Mouse (Mus musculus) ES-E14 (cell line): Measurements from ENCODE around the gene Dpysl5. TPM values are rescaled to one million over a fixed set of nuclear protein-coding genes. Genes with fewer than 3 reads are reported as not detected.

Source experiments
- DNase-seq: peaks from one replicate; pipeline ENCODE4 v3.0.0-alpha.2; 2013; ENCODE audit warnings: low read depth, low spot score
- H3K27ac ChIP-seq: 2 replicates; pipeline ENCODE4 v1.5.1; 2012; ENCODE audit warnings: low read depth, mild to moderate bottlenecking, low read length, moderate library complexity, mixed read lengths; ENCODE audit not compliant: poor library complexity, insufficient read depth, severe bottlenecking
- H3K36me3 ChIP-seq: 2 replicates; pipeline ENCODE4 v1.6.1; 2012; ENCODE audit warnings: mild to moderate bottlenecking, low read length, moderate library complexity, mixed read lengths; ENCODE audit not compliant: control insufficient read depth, poor library complexity, insufficient read depth, severe bottlenecking
- H3K4me1 ChIP-seq, 2 experiments: fragments of 150-350 bp in 1 of 2; sonication (generic) in 1 of 2; 2 replicates each; pipeline ENCODE4 v1.6.1; 2012; ENCODE audit warnings: low read length in 2 of 2, mild to moderate bottlenecking in 1 of 2, mixed read lengths in 1 of 2; ENCODE audit not compliant: control insufficient read depth in 2 of 2, insufficient read depth in 2 of 2, poor library complexity in 1 of 2
- H3K4me3 ChIP-seq, 2 experiments: fragments of 150-350 bp in 1 of 2; sonication (generic) in 1 of 2; 2 replicates each; pipeline ENCODE4 v1.5.1; 2012; ENCODE audit warnings: low read length in 2 of 2, low read depth in 1 of 2, mild to moderate bottlenecking in 1 of 2, mixed read lengths in 1 of 2; ENCODE audit not compliant: insufficient read depth in 1 of 2, poor library complexity in 1 of 2, severe bottlenecking in 1 of 2
- H3K9ac ChIP-seq: 2 replicates; pipeline ENCODE4 v1.6.1; 2012; ENCODE audit warnings: low read depth, mild to moderate bottlenecking, low read length, mixed read lengths; ENCODE audit not compliant: poor library complexity, insufficient read depth, severe bottlenecking
- H3K9me3 ChIP-seq: fragments of 150-350 bp; sonication (generic); 2 replicates; pipeline ENCODE4 v1.6.1; 2012; ENCODE audit warnings: low read depth, mild to moderate bottlenecking, low read length; ENCODE audit not compliant: control insufficient read depth, insufficient read depth
- CHD2 ChIP-seq: IDR thresholded peaks from 2 replicates; pipeline ENCODE4 v1.6.1; 2014; ENCODE audit warnings: mild to moderate bottlenecking, low read depth, low read length, inconsistent platforms
- HCFC1 ChIP-seq: IDR thresholded peaks from 2 replicates; pipeline ENCODE4 v1.6.1; 2012; ENCODE audit warnings: low read length, inconsistent platforms, borderline replicate concordance; ENCODE audit not compliant: insufficient read depth
- MAFK ChIP-seq: IDR thresholded peaks from 2 replicates; pipeline ENCODE4 v1.6.1; 2014; ENCODE audit warnings: mild to moderate bottlenecking, low read depth, low read length, inconsistent platforms; ENCODE audit not compliant: insufficient read depth
- ZC3H11A ChIP-seq: IDR thresholded peaks from 2 replicates; pipeline ENCODE4 v1.6.1; 2012; ENCODE audit warnings: low read depth, mild to moderate bottlenecking, inconsistent platforms, low read length, borderline replicate concordance
- ZNF384 ChIP-seq: IDR thresholded peaks from 2 replicates; pipeline ENCODE4 v1.6.1; 2012; ENCODE audit warnings: low read depth, low read length, inconsistent platforms
- in situ Hi-C, 2 experiments: fragments of 600-800 bp; cut with MboI; formaldehyde crosslinking; loops; one replicate each; pipeline ENCODE4 v1.15.1; 2025; ENCODE audit warnings: low sequenced_read_pairs in 2 of 2, inconsistent platforms in 1 of 2; ENCODE audit not compliant: unreplicated experiment in 2 of 2
- total RNA-seq: library from RNA; depleted of rRNA; stranded (reverse); fragments of 300-350 nt; gene quantifications from 2 replicates; pipeline ENCODE4 v1.2.3, GENCODE M21; 2012; rRNA removed

Gene Dpysl5
- total RNA-seq = 5.3 and 12.4 TPM in 2 replicates

DNA sequence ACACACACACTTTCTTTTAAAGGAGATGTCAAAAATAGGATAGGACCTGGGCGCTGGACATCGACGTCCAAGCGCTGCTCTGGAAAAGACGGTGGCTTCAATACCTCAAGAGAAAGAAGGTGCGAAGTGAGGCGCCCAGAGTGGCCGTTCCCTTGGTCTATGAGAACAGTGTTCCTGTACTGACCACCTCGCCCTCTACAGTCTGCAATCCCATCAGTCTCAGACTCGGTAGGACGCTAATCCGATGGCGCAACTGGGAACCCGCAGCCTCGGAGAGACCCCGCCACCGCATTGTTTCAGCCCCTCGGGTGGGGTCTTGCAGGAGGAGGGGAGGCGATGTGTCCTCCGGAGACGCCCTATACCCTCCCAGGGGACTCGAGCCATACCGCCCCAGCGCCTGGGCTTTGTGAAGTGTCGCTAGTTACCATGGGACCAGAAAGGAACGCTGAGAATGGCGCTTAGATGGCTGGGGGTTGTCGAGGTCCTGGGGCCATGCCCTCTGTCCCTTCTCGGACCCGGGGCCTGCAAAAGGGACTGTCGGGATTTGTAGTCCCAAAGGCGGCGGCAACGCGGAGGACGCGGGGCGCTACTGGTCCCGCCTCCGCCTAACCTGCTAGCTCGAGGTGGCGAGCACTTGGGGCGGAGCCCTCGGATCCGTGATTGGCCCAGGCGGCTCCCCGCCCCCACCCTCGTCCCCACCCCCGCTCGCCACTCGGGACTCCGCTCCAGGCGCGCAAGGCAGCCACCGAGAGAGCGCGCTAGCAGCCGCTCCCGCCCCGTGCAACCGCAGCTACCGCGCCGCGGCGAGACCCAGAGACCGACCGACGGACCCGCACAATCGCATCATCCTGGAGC lies at the start of gene Dpysl5:
Gene Dpysl5 (plus strand): TSS at position 418 of the 855 bp plus-strand sequence.
- Histone ChIP-seq H3K9ac (peak within 1 kb of the TSS; percentile 58), H3K27ac (no peak within 1 kb of the TSS), H3K4me1 (peaks cover 2 to 7% of the 10 kb centered on the region in 2 experiments; a peak in 1 of 4 replicates), H3K9me3 (no peaks in the 10 kb centered on the region), H3K36me3 (no peaks in the 10 kb centered on the region), H3K4me3 (peak within 1 kb of the TSS; percentile 67 to 88)
- TF ChIP-seq HCFC1 (peak; percentile 87; the same call in 1 of the 2 replicates), ZNF384 (no peak), CHD2 (no peak), ZC3H11A (no peak)
- in situ Hi-C loops = no loop called here
- peak; percentile 79 for DNase-seq

DNA sequence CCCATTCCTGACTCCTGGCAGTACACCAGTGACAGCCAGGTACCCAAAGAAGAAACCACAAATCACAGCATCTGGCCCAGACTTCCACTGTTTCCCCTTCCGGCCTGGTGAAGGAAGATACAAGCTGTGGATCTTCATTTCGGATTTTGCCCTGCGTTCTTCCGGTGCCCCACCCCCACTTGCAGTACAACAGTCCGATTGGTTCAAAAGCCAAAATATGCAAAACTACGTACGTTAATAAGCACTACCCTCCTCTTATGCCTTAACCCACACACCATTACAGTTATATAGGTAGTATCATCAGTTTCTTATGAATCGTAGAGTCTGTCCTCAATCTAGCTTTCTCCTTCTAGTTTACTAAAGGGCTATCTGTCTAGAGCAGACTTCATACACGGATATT lies 46.0 kb upstream of the Dpysl5 start:
- no peak for DNase-seq
- in situ Hi-C loops = no loop called here
- TF ChIP-seq ZNF384 (no peak), ZC3H11A (no peak), MAFK (no peak), HCFC1 (no peak), CHD2 (no peak)
- H3K27ac ChIP-seq = no peak overlapping the region
- no peak overlapping the region for H3K4me3 ChIP-seq
- H3K36me3 ChIP-seq = peaks cover 18% of the 10 kb centered on the region
- H3K4me1 ChIP-seq = peaks cover 0 to 9% of the 10 kb centered on the region in 2 experiments; a peak in 2 of 4 replicates
- H3K9me3 ChIP-seq = no peaks in the 10 kb centered on the region
- no peak overlapping the region for H3K9ac ChIP-seq

GRCm38 (mm10) chr5:30665968-30666367 lies 45.4 kb upstream of the Dpysl5 start:
- Histone ChIP-seq H3K36me3 (peaks cover 18% of the 10 kb centered on the region), H3K4me3 (peak overlapping the region; percentile 42 to 99), H3K9me3 (no peaks in the 10 kb centered on the region), H3K9ac (peak overlapping the region; percentile 65), H3K27ac (no peak overlapping the region), H3K4me1 (peaks cover 0 to 9% of the 10 kb centered on the region in 2 experiments; a peak in 2 of 4 replicates)
- DNase-seq = no peak
- in situ Hi-C loops = no loop called here
- TF ChIP-seq HCFC1 (no peak), ZC3H11A (no peak), MAFK (no peak)

DNA sequence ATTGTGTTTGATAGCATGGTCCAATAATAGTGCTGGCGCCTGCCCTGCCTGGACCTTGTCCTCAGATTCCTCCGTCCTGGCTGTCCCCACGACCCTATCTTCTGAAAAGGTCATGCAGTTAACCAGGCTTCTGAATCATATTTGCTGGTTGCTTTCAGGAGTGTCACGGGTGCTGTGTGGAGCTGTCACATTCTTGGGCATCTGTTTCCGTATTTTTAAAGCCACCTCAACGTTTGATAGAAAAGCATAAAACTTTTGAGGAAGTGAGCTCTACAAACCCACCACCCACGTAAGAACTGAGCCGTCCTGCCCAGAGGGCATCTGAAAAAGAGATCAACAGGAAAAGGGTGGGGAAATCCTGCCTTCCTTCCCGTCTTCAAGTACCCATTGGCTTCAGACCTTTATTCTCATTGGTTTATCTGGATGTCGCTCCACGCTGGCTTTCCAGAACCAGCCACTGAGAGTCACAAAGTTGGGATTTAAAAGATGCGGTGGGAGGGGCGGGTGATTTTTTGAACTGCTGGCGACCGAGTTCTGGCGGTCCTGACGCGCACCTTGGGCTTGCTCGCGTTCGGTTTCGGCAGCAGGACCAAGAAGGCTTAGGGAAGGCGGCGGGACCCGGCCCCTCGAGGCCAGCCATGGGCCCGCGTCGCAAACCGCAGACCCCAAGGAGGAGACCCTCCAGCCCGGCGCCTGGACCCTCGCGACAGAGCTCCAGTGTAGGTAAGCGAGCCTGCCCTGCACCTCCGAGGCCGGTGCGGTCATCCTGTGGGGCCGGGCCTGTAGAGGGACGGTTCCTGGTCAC lies 44.8 kb upstream of the Dpysl5 start, which contains the start of gene Cenpa:
Gene Cenpa (plus strand): TSS at position 387 of the 805 bp plus-strand sequence.
- in situ Hi-C loops = no loop called here
- peak; percentile 93 for DNase-seq
- peak within 1 kb of the TSS; percentile 99 for H3K9ac ChIP-seq
- H3K9me3 ChIP-seq = no peaks in the 10 kb centered on the region
- TF ChIP-seq MAFK (no peak), CHD2 (peak; percentile 89)
- H3K4me1 ChIP-seq = peaks cover 0 to 9% of the 10 kb centered on the region in 2 experiments; a peak in 2 of 4 replicates
- H3K27ac ChIP-seq = peak within 1 kb of the TSS; percentile 82
- peaks cover 19% of the 10 kb centered on the region for H3K36me3 ChIP-seq
- H3K4me3 ChIP-seq = peak within 1 kb of the TSS; percentile 99
